Mouse (Mus musculus) liver, embryonic 13.5 days (tissue): Measurements from ENCODE around the gene Dnajb8. TPM values are rescaled to one million over a fixed set of nuclear protein-coding genes. Genes with fewer than 3 reads are reported as not detected.

Source experiments
- ATAC-seq: fragments of 200-750 bp; cut with Nextera tagmentation; 2 replicates; pipeline ENCODE4 v1.8.0; 2017; ENCODE audit warnings: low read depth, mild to moderate bottlenecking, moderate number of reproducible peaks, moderate library complexity
- DNase-seq: peaks from one replicate; pipeline ENCODE4 v3.0.0; 2022
- H3K27ac ChIP-seq: fragments of 300-500 bp; sonication (generic); 2 replicates; pipeline ENCODE4 v1.5.1; 2015; ENCODE audit warnings: moderate library complexity, mild to moderate bottlenecking, inconsistent platforms
- H3K27me3 ChIP-seq: fragments of 300-500 bp; sonication (generic); 2 replicates; pipeline ENCODE4 v1.6.1; 2015; ENCODE audit warnings: mild to moderate bottlenecking, inconsistent platforms
- H3K36me3 ChIP-seq: fragments of 300-500 bp; sonication (generic); 2 replicates; pipeline ENCODE4 v1.6.1; 2015; ENCODE audit warnings: mild to moderate bottlenecking, inconsistent platforms
- H3K4me1 ChIP-seq: fragments of 300-500 bp; sonication (generic); replicated peaks from 2 replicates; pipeline ENCODE4 v1.6.1; 2015; ENCODE audit warnings: inconsistent platforms
- H3K4me2 ChIP-seq: fragments of 300-500 bp; sonication (generic); 2 replicates; pipeline ENCODE4 v1.6.1; 2015; ENCODE audit warnings: inconsistent platforms, mild to moderate bottlenecking, moderate library complexity
- H3K4me3 ChIP-seq: fragments of 300-500 bp; sonication (generic); replicated peaks from 2 replicates; pipeline ENCODE4 v1.5.1; 2015; ENCODE audit warnings: mild to moderate bottlenecking, inconsistent platforms
- H3K9ac ChIP-seq: fragments of 300-500 bp; sonication (generic); 2 replicates; pipeline ENCODE4 v1.6.1; 2015; ENCODE audit warnings: mild to moderate bottlenecking, inconsistent platforms
- H3K9me3 ChIP-seq: fragments of 300-500 bp; sonication (generic); replicated peaks from 2 replicates; pipeline ENCODE4 v1.6.1; 2016; ENCODE audit warnings: inconsistent platforms
- WGBS: fragments of 180-500 bp; shearing (Covaris S2); methylation state at CpG from one replicate; pipeline ENCODE4 v1.1.7; 2015; ENCODE audit not compliant: insufficient replicate concordance; 5-methylcytosine and 5-hydroxymethylcytosine counted together
- polyA plus RNA-seq: library from polyadenylated mRNA; unstranded; fragments of >200 nt; fragmentation: Nextera tagmentation; extraction: Ambion mirVana; gene quantifications from 2 replicates; pipeline ENCODE4 v1.2.1, GENCODE M21; 2015

Dnajb8 gene
- polyA plus RNA-seq, 1 experiment from 2014 or later: not detected

GRCm38 (mm10) chr6:88193433-88194052 is 28.5 kb upstream of the Dnajb8 start, which contains the start of gene Gata2:
Gene Gata2, plus strand, starts transcription at chr6:88193891.
- no peaks in the 10 kb centered on the region for H3K9me3 ChIP-seq
- no peak for DNase-seq
- peak within 1 kb of the TSS; percentile 55 for H3K9ac ChIP-seq
- H3K27ac ChIP-seq: no peak within 1 kb of the TSS
- no peaks in the 10 kb centered on the region for H3K36me3 ChIP-seq
- H3K4me3 ChIP-seq: peak within 1 kb of the TSS; percentile 52
- 4% methylated on average over 57 of the region's 57 CpGs for WGBS
- no peak for ATAC-seq
- H3K4me1 ChIP-seq: peaks cover 75% of the 10 kb centered on the region
- peak within 1 kb of the TSS; percentile 71 for H3K4me2 ChIP-seq
- H3K27me3 ChIP-seq: peaks cover 100% of the 10 kb centered on the region

DNA sequence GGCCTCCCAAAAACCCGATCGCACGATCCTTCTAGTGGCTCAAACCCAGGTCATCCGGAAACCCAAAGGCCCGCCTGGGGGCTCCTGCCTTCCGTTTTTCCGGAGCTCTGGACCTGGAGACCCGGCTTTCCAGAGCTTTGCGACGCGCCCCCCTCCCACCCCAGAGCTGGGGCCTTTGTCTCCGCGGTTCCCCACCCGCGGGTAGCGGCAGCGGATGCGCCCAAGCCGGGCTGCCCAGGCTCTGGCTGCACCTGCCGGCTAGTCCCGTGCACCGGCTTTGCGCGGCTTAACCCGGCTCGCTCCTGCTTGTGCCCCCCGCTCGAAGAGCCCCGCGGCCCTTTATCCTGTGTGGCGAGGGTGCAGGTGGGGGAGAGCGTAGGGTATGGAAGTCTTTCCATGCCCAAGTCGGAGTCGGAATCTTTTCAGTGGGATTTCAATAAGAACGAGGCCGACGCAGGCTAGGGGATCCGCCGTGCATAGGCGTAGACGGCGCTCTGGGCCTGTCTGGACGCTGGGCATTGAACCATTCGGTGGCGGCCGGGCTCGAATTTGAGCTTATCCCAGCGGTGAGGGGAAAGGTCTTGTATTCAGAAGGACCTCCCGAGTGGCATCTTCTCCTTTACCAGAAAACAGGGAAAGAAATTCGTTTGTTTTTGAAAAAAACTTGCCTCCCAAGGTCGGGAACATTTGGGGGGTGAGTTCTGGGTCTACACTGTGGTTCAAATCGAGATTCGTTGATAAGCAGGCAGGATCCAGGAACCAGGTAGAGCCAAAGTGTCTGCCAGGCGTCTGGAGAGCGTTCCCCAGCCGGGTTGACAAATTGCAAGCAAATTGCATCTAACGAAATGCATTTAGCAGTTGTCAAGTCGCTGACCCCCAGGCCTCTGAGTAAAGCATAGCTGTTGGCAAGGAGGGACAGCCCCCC is 27.8 kb upstream of the Dnajb8 start:
- no peaks in the 10 kb centered on the region for H3K36me3 ChIP-seq
- H3K4me1 ChIP-seq: peaks cover 76% of the 10 kb centered on the region
- WGBS: 4% methylated on average over 58 of the region's 58 CpGs
- peak overlapping the region; percentile 55 for H3K9ac ChIP-seq
- H3K4me2 ChIP-seq: peak overlapping the region; percentile 71
- H3K4me3 ChIP-seq: peak overlapping the region; percentile 52
- ATAC-seq (no peak), DNase-seq (no peak)
- no peak overlapping the region for H3K27ac ChIP-seq
- H3K9me3 ChIP-seq: no peaks in the 10 kb centered on the region
- H3K27me3 ChIP-seq: peaks cover 100% of the 10 kb centered on the region

DNA sequence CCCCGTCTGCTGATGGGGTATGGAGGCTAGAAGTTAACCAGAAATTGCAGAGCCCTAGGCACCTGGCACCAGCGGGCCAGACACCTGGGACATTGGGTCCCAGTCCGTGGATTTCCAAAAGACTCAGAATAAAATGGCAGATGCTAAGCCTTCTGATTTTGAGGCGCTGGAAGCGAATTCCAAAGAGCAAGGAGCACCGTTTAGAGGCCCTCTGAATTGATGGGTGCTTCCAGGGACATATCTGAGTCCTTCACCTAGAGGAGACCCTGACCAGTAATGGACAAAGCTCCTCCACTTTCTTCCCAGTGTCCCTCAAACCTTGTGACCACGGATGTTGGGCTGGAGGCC is 27.1 kb upstream of the Dnajb8 start:
- 0 out of 2 replicates have a peak overlapping the region, but pooled peaks have one; percentile 52 for H3K4me3 ChIP-seq
- DNase-seq (no peak), ATAC-seq (no peak)
- 43% methylated on average over 7 of the region's 7 CpGs for WGBS
- no peak overlapping the region for H3K4me2 ChIP-seq
- peaks cover 75% of the 10 kb centered on the region for H3K4me1 ChIP-seq
- peaks cover 100% of the 10 kb centered on the region for H3K27me3 ChIP-seq
- no peak overlapping the region for H3K9ac ChIP-seq
- no peak overlapping the region for H3K27ac ChIP-seq
- H3K9me3 ChIP-seq: no peaks in the 10 kb centered on the region
- no peaks in the 10 kb centered on the region for H3K36me3 ChIP-seq

DNA sequence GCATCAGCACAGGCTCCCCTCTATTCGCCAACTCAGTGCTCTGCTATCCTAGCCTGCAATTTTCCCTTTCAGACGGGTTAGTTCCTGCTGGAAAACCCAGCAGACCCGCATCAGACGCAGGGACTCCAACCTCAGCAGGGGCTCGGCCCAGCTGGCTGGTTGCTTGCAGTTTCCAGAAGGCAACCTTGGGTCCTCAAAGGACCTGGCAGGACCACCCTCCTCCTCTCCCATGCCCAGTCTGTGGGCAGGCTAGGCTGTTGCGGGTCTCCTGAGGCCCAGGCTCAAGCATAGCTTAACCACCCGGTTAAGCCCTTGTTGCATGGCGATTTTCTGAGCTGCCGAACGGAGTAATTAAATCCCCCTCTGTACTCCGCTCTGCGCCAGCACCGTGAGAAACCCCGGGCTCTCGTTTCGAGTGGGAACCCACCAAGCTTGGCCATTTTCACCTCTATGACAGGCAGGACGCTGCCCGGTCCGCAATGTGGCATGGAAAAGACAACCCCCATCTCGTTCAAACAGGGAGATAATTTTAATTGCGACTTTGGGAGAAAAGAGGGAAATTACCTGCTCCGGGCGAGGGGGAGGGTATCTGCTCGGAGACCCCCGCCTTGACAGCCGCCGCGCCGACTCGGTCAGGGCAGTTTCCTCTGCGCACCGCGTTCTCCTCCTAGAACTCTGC is 25.9 kb upstream of the Dnajb8 start:
- H3K4me2 ChIP-seq: peak overlapping the region; percentile 73

GRCm38 (mm10) chr6:88196733-88197312 is 25.2 kb upstream of the Dnajb8 start:
- Histone ChIP-seq H3K9ac (peak overlapping the region; percentile 43), H3K4me1 (peaks cover 66% of the 10 kb centered on the region), H3K36me3 (no peaks in the 10 kb centered on the region), H3K27me3 (peaks cover 100% of the 10 kb centered on the region), H3K4me2 (peak overlapping the region; percentile 73), H3K4me3 (peak overlapping the region; percentile 58), H3K9me3 (no peaks in the 10 kb centered on the region), H3K27ac (no peak overlapping the region)
- WGBS: under 1% methylated on average over 44 of the region's 44 CpGs
- DNase-seq (no peak), ATAC-seq (no peak)

More for the DNA sequence above, 25.9 kb upstream of the Dnajb8 start:
- Histone ChIP-seq H3K27me3 (peaks cover 100% of the 10 kb centered on the region), H3K9ac (peak overlapping the region; percentile 36; the same call in 1 of the 2 replicates), H3K4me1 (peaks cover 67% of the 10 kb centered on the region), H3K36me3 (no peaks in the 10 kb centered on the region), H3K9me3 (no peaks in the 10 kb centered on the region), H3K27ac (no peak overlapping the region), H3K4me3 (peak overlapping the region; percentile 58)
- ATAC-seq: no peak
- no peak for DNase-seq
- WGBS: 11% methylated on average over 33 of the region's 33 CpGs

- no peak for ATAC-seq
- 2% methylated on average over 39 of the region's 39 CpGs for WGBS
- no peak overlapping the region for H3K27ac ChIP-seq
Observed at GRCm38 (mm10) chr6:88197313-88198069, 24.6 kb upstream of the Dnajb8 start.

DNA sequence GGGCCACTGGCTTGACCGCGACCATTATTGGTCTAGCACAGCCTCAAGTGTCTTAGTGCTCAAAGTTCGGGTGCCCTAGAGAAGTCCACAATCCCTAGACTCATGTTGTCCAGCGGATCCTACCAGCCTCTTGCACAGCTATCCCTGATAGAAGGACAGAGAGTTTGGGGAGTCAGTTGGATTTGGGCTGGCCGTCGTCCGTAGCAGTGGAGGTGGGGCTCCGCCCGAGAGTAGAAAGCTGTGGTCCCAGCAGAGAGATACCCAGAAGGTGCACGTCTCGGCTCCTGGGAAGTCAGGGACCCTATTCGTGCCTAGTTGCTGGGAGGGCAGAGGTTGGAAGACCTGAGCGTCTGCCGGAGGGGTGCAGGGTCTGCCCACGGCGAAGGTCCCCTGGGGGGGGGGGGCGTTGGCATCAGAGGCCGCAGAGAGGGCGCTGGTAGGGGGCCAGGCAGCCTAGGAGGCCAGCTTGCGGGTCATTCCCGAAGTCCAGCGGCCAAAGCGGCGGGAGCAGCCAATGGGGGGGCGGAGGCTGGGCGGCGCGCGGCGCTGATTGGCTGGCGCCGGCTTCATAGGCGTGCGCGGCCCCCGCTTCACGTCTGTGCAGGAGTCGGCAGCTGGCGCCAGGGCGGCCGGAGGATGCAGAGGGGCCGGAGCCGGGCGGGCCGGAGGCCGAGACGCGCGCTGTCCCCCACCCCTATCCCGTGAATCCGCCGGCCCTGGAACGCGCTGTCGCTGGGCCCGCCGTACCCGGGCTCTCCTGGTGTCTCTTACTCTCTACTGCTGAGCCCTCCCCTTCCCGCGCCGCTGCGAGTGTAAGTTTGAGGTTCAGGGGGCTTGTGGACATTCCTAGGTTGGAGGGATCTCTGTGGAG is 23.8 kb upstream of the Dnajb8 start:
- peaks cover 75% of the 10 kb centered on the region for H3K4me1 ChIP-seq
- H3K9me3 ChIP-seq: no peaks in the 10 kb centered on the region
- H3K9ac ChIP-seq: peak overlapping the region; percentile 56
- ATAC-seq (peak; percentile 62), DNase-seq (no peak)
- H3K27me3 ChIP-seq: peaks cover 98% of the 10 kb centered on the region
- peak overlapping the region; percentile 73 for H3K4me2 ChIP-seq
- no peak overlapping the region for H3K27ac ChIP-seq
- peak overlapping the region; percentile 58 for H3K4me3 ChIP-seq
- no peaks in the 10 kb centered on the region for H3K36me3 ChIP-seq
- under 1% methylated on average over 62 of the region's 62 CpGs for WGBS

More at GRCm38 (mm10) chr6:88197313-88198069, 24.6 kb upstream of the Dnajb8 start:
- Histone ChIP-seq H3K4me1 (peaks cover 69% of the 10 kb centered on the region), H3K9ac (peak overlapping the region; percentile 43), H3K9me3 (no peaks in the 10 kb centered on the region), H3K4me3 (peak overlapping the region; percentile 58), H3K4me2 (peak overlapping the region; percentile 73), H3K27me3 (peaks cover 100% of the 10 kb centered on the region), H3K36me3 (no peaks in the 10 kb centered on the region)
- no peak for DNase-seq

DNA sequence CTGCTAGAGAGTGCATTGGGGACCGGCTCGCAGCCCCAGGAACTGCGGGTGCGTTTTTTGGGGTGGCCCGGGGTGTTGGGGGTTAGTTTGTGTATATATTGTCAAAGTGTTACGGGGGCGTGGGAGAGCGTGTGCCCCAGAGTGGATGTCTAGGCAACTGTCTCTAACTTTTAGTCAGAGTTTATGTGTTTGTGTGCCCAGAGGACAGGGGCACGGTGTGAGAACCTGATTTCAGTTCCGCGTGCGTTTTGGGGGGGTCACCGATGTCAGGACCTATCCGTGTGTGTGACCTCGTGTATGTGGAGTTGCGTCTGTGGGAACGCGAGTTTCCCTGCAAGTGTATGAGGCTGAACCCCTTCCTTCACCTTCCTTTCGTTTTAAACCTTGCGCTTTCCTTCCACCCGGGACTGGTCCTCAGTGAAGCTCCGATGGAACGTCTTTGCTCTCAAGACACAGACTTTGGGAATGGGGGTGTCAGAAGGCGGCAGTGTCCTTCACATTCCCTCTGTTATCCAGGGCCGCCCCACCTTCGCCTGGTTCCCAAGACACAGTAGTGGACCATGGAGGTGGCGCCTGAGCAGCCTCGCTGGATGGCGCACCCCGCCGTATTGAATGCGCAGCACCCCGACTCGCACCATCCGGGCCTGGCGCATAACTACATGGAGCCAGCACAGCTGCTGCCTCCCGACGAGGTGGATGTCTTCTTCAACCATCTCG is 22.9 kb upstream of the Dnajb8 start:
- H3K27ac ChIP-seq: no peak overlapping the region
- peaks cover 98% of the 10 kb centered on the region for H3K27me3 ChIP-seq
- peak overlapping the region; percentile 73 for H3K4me2 ChIP-seq
- peak overlapping the region; percentile 56 for H3K9ac ChIP-seq
- DNase-seq (no peak), ATAC-seq (no peak)
- WGBS: under 1% methylated on average over 39 of the region's 39 CpGs
- no peaks in the 10 kb centered on the region for H3K9me3 ChIP-seq
- H3K36me3 ChIP-seq: no peaks in the 10 kb centered on the region
- peaks cover 75% of the 10 kb centered on the region for H3K4me1 ChIP-seq
- peak overlapping the region; percentile 58 for H3K4me3 ChIP-seq
